Mouse (Mus musculus): ENCODE results near the gene B4galnt4. TPM values are rescaled to one million over a fixed set of nuclear protein-coding genes. Genes with fewer than 3 reads are reported as not detected.

Gene B4galnt4
- polyA plus RNA-seq, 1 experiment = 0.46 TPM

GRCm38 (mm10) chr7:141079481-141080449 lies 18.9 kb downstream of the B4galnt4 start:
- Histone ChIP-seq H3K4me2 (ENCODE audit: low read depth) (no peak overlapping the region), H3ac (ENCODE audit: control insufficient read depth, insufficient read length) (no peak overlapping the region), H3K36me3 (ENCODE audit: control insufficient read depth, insufficient read depth) (no peaks in the 10 kb centered on the region), H3K4me3 (no peak overlapping the region), H3K79me2 (ENCODE audit: control insufficient read depth, insufficient read depth) (no peaks in the 10 kb centered on the region), H3K27me3 (ENCODE audit: control insufficient read depth, insufficient read depth, insufficient read length) (no peaks in the 10 kb centered on the region)
- TF ChIP-seq MYOD1 (IDR thresholded peaks at IDR 0.05; ENCODE audit: control insufficient read depth in 1 of 3, insufficient read length in 2 of 3, low read depth in 2 of 3) = no peak
- TF ChIP-seq SRF (IDR thresholded peaks at IDR 0.05; ENCODE audit: control insufficient read depth, insufficient read length, low read depth) = no peak
- TF ChIP-seq TCF3 (IDR thresholded peaks at IDR 0.05; ENCODE audit: insufficient read length, low read depth) = no peak
- TF ChIP-seq TCF12 (IDR thresholded peaks at IDR 0.05; ENCODE audit: insufficient read depth, poor library complexity, severe bottlenecking) = no peak
- TF ChIP-seq MYOG (IDR thresholded peaks at IDR 0.05; ENCODE audit: control insufficient read depth in 1 of 3, insufficient read depth in 1 of 3, insufficient read length in 2 of 3, low read depth in 2 of 3) = no peak
- TF ChIP-seq MAX (IDR thresholded peaks at IDR 0.05; ENCODE audit: low read depth) = no peak
- TF ChIP-seq E2F4 (IDR thresholded peaks at IDR 0.05; ENCODE audit: insufficient read depth) = no peak
- no peak for TF ChIP-seq POLR2AphosphoS2 (IDR thresholded peaks at IDR 0.05; ENCODE audit: insufficient read length, low read depth)
- TF ChIP-seq POLR2A (IDR thresholded peaks at IDR 0.05; ENCODE audit: insufficient read length, low read depth) = no peak
- TF ChIP-seq REST (IDR thresholded peaks at IDR 0.05; ENCODE audit: insufficient read depth, insufficient read length) = no peak
- no peak for TF ChIP-seq CEBPB (IDR thresholded peaks at IDR 0.05; ENCODE audit: insufficient read depth, poor library complexity, severe bottlenecking)
- no peak for TF ChIP-seq USF1 (IDR thresholded peaks at IDR 0.05; ENCODE audit: low read depth)

- H3ac ChIP-seq (ENCODE audit: control insufficient read depth, insufficient read length) = no peak overlapping the region
- H3K4me2 ChIP-seq (ENCODE audit: low read depth) = no peak overlapping the region
- no peaks in the 10 kb centered on the region for H3K27me3 ChIP-seq (ENCODE audit: control insufficient read depth, insufficient read depth, insufficient read length)
- no peaks in the 10 kb centered on the region for H3K36me3 ChIP-seq (ENCODE audit: control insufficient read depth, insufficient read depth)
- no peak overlapping the region for H3K4me3 ChIP-seq
- TF ChIP-seq MAX (IDR thresholded peaks at IDR 0.05; ENCODE audit: low read depth) (no peak), POLR2AphosphoS2 (IDR thresholded peaks at IDR 0.05; ENCODE audit: insufficient read length, low read depth) (no peak), TCF12 (IDR thresholded peaks at IDR 0.05; ENCODE audit: insufficient read depth, poor library complexity, severe bottlenecking) (no peak), TCF3 (IDR thresholded peaks at IDR 0.05; ENCODE audit: insufficient read length, low read depth) (no peak), MYOD1 (IDR thresholded peaks at IDR 0.05; ENCODE audit: control insufficient read depth in 1 of 3, insufficient read length in 2 of 3, low read depth in 2 of 3) (no peak), CEBPB (IDR thresholded peaks at IDR 0.05; ENCODE audit: insufficient read depth, poor library complexity, severe bottlenecking) (no peak), SRF (IDR thresholded peaks at IDR 0.05; ENCODE audit: control insufficient read depth, insufficient read length, low read depth) (no peak), USF1 (IDR thresholded peaks at IDR 0.05; ENCODE audit: low read depth) (no peak), REST (IDR thresholded peaks at IDR 0.05; ENCODE audit: insufficient read depth, insufficient read length) (no peak), MYOG (IDR thresholded peaks at IDR 0.05; ENCODE audit: control insufficient read depth in 1 of 3, insufficient read depth in 1 of 3, insufficient read length in 2 of 3, low read depth in 2 of 3) (no peak), E2F4 (IDR thresholded peaks at IDR 0.05; ENCODE audit: insufficient read depth) (no peak), POLR2A (IDR thresholded peaks at IDR 0.05; ENCODE audit: insufficient read length, low read depth) (no peak)
- no peaks in the 10 kb centered on the region for H3K79me2 ChIP-seq (ENCODE audit: control insufficient read depth, insufficient read depth)
These were observed 27.0 kb downstream of the B4galnt4 start for GRCm38 (mm10) chr7:141087894-141088293.

- H3ac ChIP-seq (ENCODE audit: control insufficient read depth, insufficient read length) = no peak overlapping the region
- H3K27me3 ChIP-seq (ENCODE audit: control insufficient read depth, insufficient read depth, insufficient read length) = no peaks in the 10 kb centered on the region
- no peak overlapping the region for H3K4me2 ChIP-seq (ENCODE audit: low read depth)
- no peak overlapping the region for H3K4me3 ChIP-seq
- TF ChIP-seq POLR2A (IDR thresholded peaks at IDR 0.05; ENCODE audit: insufficient read length, low read depth) = no peak
- TF ChIP-seq E2F4 (IDR thresholded peaks at IDR 0.05; ENCODE audit: insufficient read depth) = no peak
- no peak for TF ChIP-seq MAX (IDR thresholded peaks at IDR 0.05; ENCODE audit: low read depth)
- TF ChIP-seq MYOG (IDR thresholded peaks at IDR 0.05; ENCODE audit: control insufficient read depth in 1 of 3, insufficient read depth in 1 of 3, insufficient read length in 2 of 3, low read depth in 2 of 3) = no peak
- no peak for TF ChIP-seq MYOD1 (IDR thresholded peaks at IDR 0.05; ENCODE audit: control insufficient read depth in 1 of 3, insufficient read length in 2 of 3, low read depth in 2 of 3)
- no peak for TF ChIP-seq CEBPB (IDR thresholded peaks at IDR 0.05; ENCODE audit: insufficient read depth, poor library complexity, severe bottlenecking)
- TF ChIP-seq TCF3 (IDR thresholded peaks at IDR 0.05; ENCODE audit: insufficient read length, low read depth) = no peak
- no peak for TF ChIP-seq POLR2AphosphoS2 (IDR thresholded peaks at IDR 0.05; ENCODE audit: insufficient read length, low read depth)
- TF ChIP-seq USF1 (IDR thresholded peaks at IDR 0.05; ENCODE audit: low read depth) = no peak
- no peak for TF ChIP-seq SRF (IDR thresholded peaks at IDR 0.05; ENCODE audit: control insufficient read depth, insufficient read length, low read depth)
- no peak for TF ChIP-seq TCF12 (IDR thresholded peaks at IDR 0.05; ENCODE audit: insufficient read depth, poor library complexity, severe bottlenecking)
- TF ChIP-seq REST (IDR thresholded peaks at IDR 0.05; ENCODE audit: insufficient read depth, insufficient read length) = no peak
- no peaks in the 10 kb centered on the region for H3K79me2 ChIP-seq (ENCODE audit: control insufficient read depth, insufficient read depth)
- H3K36me3 ChIP-seq (ENCODE audit: control insufficient read depth, insufficient read depth) = no peaks in the 10 kb centered on the region
These were observed 27.6 kb downstream of the B4galnt4 start for GRCm38 (mm10) chr7:141088473-141088872.

GRCm38 (mm10) chr7:141090228-141090627 lies 29.3 kb downstream of the B4galnt4 start:
- Histone ChIP-seq H3K4me3 (no peak overlapping the region), H3ac (ENCODE audit: control insufficient read depth, insufficient read length) (no peak overlapping the region), H3K4me2 (ENCODE audit: low read depth) (no peak overlapping the region), H3K27me3 (ENCODE audit: control insufficient read depth, insufficient read depth, insufficient read length) (no peaks in the 10 kb centered on the region), H3K79me2 (ENCODE audit: control insufficient read depth, insufficient read depth) (no peaks in the 10 kb centered on the region), H3K36me3 (ENCODE audit: control insufficient read depth, insufficient read depth) (no peaks in the 10 kb centered on the region)
- no peak for TF ChIP-seq MYOD1 (IDR thresholded peaks at IDR 0.05; ENCODE audit: control insufficient read depth in 1 of 3, insufficient read length in 2 of 3, low read depth in 2 of 3)
- TF ChIP-seq TCF12 (IDR thresholded peaks at IDR 0.05; ENCODE audit: insufficient read depth, poor library complexity, severe bottlenecking) = no peak
- no peak for TF ChIP-seq POLR2AphosphoS2 (IDR thresholded peaks at IDR 0.05; ENCODE audit: insufficient read length, low read depth)
- TF ChIP-seq CEBPB (IDR thresholded peaks at IDR 0.05; ENCODE audit: insufficient read depth, poor library complexity, severe bottlenecking) = no peak
- TF ChIP-seq E2F4 (IDR thresholded peaks at IDR 0.05; ENCODE audit: insufficient read depth) = no peak
- no peak for TF ChIP-seq SRF (IDR thresholded peaks at IDR 0.05; ENCODE audit: control insufficient read depth, insufficient read length, low read depth)
- TF ChIP-seq POLR2A (IDR thresholded peaks at IDR 0.05; ENCODE audit: insufficient read length, low read depth) = no peak
- no peak for TF ChIP-seq MAX (IDR thresholded peaks at IDR 0.05; ENCODE audit: low read depth)
